Mouse (Mus musculus) megakaryocyte, embryonic 14.5 days (primary cell): ENCODE measurements around the gene Rnf130.

Experiments
- FLI1 ChIP-seq: IDR thresholded peaks from 2 replicates; pipeline ENCODE4 v1.6.1; 2012; ENCODE audit warnings: low read length, inconsistent platforms, mixed read lengths
- GATA1 ChIP-seq: IDR thresholded peaks from 3 replicates; pipeline ENCODE4 v1.6.1; 2012; ENCODE audit warnings: mixed read lengths, low read length, inconsistent platforms, borderline replicate concordance

DNA sequence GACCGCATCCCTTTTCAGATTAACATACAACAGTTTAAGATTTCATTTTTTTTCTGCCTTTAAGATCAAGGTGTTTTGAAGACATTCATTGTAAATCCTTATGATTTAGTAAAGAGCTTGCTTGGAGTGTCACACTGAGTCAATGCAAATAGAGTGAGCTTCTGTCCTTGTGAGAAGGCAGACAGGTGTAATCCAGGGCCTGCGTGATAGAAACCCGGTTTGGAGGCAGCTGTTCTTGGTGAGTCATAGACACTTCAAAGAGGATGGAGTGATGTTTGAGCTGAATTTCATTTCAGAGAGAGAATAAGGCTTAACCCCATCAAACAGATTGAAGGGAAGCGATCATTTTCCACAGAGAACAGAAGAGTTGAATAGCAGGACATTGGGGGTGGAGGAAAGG is 51.6 kb downstream of the Rnf130 start:
- TF ChIP-seq GATA1 (no peak), FLI1 (no peak)
